Mouse (Mus musculus): ENCODE measurements around the gene Tspan32. TPM values are rescaled to one million over a fixed set of nuclear protein-coding genes. Genes with fewer than 3 reads are reported as not detected.

Tspan32 gene
- polyA plus RNA-seq, 1 experiment: 0.10 TPM

DNA sequence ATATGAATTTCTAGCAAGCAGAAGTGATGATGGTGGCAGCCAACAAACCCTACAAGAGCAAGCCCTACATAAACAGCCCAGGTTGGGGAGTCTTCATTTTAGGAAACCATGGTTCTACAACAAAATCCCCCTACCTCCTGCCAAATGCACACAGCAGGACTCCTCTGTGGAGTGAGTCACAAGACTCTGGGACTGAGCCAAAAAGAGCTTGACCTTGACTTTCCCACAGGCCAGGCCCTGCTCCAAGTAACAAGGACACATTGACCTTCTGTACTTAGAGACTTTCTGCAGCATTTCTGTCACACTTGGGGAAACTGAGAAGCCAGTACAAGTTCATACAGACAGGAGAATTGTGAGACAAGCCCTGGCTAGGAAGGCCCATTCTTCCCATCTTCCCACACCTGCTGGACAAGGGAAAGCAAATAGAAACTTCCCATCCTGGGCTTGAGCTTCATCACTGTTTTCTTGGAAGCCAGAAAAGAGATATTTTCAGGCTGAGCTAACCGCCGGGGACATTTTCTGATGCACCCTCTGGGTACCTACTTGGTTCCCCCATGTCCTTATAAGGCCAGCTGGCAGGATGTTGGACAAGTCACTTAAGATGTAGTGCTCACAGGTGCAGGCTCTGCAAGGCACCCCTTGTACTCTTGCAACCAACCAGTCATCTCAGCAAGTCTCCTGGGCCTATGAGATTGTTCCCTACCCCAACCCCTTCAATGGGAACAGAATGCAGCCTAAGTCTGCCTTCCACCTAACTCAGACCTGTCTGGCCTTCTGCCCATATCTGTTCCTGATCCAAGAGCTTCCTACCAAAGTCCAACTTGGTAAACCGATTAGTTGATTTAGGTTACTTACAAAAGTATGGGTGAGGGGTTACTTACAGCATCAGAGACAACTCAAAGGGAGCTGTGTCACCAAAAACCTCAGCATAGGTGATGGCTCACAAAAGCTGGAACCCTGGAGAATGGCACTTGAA lies 45.3 kb downstream of the Tspan32 start:
- Histone ChIP-seq H3K4me3 (ENCODE audit: control insufficient read depth, low read depth, low read length) (no peak overlapping the region), H3K36me3 (ENCODE audit: control insufficient read depth, insufficient read depth, low read length) (no peaks in the 10 kb centered on the region), H3K4me1 (ENCODE audit: control insufficient read depth, insufficient read depth, low read length) (peaks cover 6% of the 10 kb centered on the region), H3K27ac (ENCODE audit: control insufficient read depth, insufficient read depth, low read depth, low read length) (no peak overlapping the region), H3K27me3 (ENCODE audit: control insufficient read depth, insufficient read depth, low read length) (no peaks in the 10 kb centered on the region)
- no peak for TF ChIP-seq POLR2A (IDR thresholded peaks at IDR 0.05; ENCODE audit: control insufficient read depth, low read depth, low read length)
- no peak for TF ChIP-seq CTCF (IDR thresholded peaks at IDR 0.05; ENCODE audit: control insufficient read depth, insufficient read depth, insufficient replicate concordance, low read depth, low read length)

DNA sequence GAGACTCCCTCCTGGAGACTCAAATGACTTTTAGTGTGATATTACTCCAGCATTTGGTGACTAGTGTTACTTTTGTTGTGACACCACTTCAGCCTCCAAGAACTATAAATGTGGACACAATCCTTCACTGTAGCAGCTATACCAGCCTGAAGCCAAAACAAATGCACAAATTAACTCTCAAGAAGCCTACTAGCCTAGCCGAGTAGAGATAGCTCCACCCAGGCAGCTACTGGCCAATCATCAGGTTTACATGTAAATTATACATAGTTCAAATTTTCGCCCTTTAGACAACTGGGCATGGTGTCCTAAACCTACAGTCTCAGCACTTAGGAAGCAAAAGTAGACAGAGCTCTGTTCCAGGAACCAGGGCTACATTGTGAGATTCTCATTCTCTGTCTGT lies 46.5 kb downstream of the Tspan32 start:
- H3K27ac ChIP-seq (ENCODE audit: control insufficient read depth, insufficient read depth, low read depth, low read length): no peak overlapping the region
- TF ChIP-seq CTCF (IDR thresholded peaks at IDR 0.05; ENCODE audit: control insufficient read depth, insufficient read depth, insufficient replicate concordance, low read depth, low read length) (no peak), POLR2A (IDR thresholded peaks at IDR 0.05; ENCODE audit: control insufficient read depth, low read depth, low read length) (no peak)
- no peak overlapping the region for H3K4me3 ChIP-seq (ENCODE audit: control insufficient read depth, low read depth, low read length)
- H3K36me3 ChIP-seq (ENCODE audit: control insufficient read depth, insufficient read depth, low read length): no peaks in the 10 kb centered on the region
- peaks cover 13% of the 10 kb centered on the region for H3K4me1 ChIP-seq (ENCODE audit: control insufficient read depth, insufficient read depth, low read length)
- H3K27me3 ChIP-seq (ENCODE audit: control insufficient read depth, insufficient read depth, low read length): no peaks in the 10 kb centered on the region

DNA sequence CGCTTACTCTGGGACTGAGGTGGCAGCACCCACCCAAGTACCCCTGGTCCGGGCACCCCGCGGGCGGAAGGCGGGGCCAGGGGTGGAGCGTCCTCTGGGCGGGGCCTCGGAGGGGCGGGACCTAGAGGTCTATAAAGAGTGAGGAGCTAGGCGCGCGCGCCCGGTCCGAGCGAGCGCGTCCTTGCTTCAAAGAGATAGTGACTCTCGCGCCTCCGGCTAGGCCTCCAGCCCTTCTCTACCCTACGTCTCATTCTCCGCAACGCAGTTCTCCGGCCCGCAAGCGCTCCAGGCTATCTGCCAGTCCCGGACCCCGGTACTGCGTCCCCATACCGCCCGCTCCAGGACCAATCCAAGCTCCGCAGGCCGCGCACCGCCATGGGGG lies 47.8 kb downstream of the Tspan32 start, which contains the start of gene Cd81:
Cd81 (plus strand) TSS at position 114 of the 382 bp plus-strand sequence.
- TF ChIP-seq CTCF (IDR thresholded peaks at IDR 0.05; ENCODE audit: control insufficient read depth, insufficient read depth, insufficient replicate concordance, low read depth, low read length) (no peak), POLR2A (IDR thresholded peaks at IDR 0.05; ENCODE audit: control insufficient read depth, low read depth, low read length) (peak; percentile 89)
- H3K4me3 ChIP-seq (ENCODE audit: control insufficient read depth, low read depth, low read length): peak within 1 kb of the TSS; percentile 85
- H3K27ac ChIP-seq (ENCODE audit: control insufficient read depth, insufficient read depth, low read depth, low read length): peak within 1 kb of the TSS; percentile 71
- no peaks in the 10 kb centered on the region for H3K27me3 ChIP-seq (ENCODE audit: control insufficient read depth, insufficient read depth, low read length)
- peaks cover 21% of the 10 kb centered on the region for H3K4me1 ChIP-seq (ENCODE audit: control insufficient read depth, insufficient read depth, low read length)
- H3K36me3 ChIP-seq (ENCODE audit: control insufficient read depth, insufficient read depth, low read length): no peaks in the 10 kb centered on the region

DNA sequence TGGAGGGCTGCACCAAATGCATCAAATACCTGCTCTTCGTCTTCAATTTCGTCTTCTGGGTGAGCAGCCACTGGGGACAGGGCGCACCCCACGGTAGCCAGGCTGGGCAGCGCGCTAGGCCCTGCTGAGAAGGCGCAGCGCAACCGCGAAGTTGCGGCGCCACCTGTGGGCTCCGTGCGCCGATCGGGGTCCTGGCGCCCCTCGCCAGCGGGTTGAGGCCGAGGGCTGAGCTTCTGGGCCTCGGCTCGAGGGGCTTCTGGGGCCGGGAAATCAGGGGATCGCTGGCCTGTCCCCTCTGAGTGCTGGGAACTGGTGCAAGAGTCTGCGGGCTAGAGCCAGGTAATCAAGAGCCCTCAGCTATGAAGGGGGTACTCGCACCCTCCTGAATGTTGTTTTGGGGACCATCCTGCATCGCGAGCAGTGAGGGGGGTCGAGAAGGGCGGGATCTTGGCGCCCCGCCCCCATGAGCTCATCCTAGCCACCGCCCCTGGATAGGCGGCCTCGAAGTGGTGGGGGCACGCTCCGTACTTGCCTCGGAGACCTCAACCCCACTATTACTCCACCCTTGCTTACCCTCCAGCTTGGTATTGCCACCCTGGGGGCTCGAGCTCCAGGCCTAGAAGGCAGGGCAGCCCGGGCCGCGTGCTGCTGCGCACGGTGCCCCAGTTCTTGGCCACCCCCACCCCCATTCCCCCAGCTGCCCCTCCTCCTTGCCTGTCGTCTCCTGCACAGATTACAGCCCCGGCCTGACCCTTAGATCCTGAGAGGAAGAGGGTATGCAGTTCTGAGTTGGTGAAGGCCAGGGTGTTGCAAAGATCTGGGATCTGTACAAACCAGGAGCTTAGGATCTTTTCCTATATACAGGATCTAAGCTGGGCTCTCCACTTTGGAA lies 48.4 kb downstream of the Tspan32 start:
- peak overlapping the region; percentile 71 for H3K27ac ChIP-seq (ENCODE audit: control insufficient read depth, insufficient read depth, low read depth, low read length)

GRCm38 (mm10) chr7:143053961-143054611 lies 49.2 kb downstream of the Tspan32 start:
- peak overlapping the region; percentile 85 for H3K4me3 ChIP-seq (ENCODE audit: control insufficient read depth, low read depth, low read length)
- no peak for TF ChIP-seq POLR2A (IDR thresholded peaks at IDR 0.05; ENCODE audit: control insufficient read depth, low read depth, low read length)
- TF ChIP-seq CTCF (IDR thresholded peaks at IDR 0.05; ENCODE audit: control insufficient read depth, insufficient read depth, insufficient replicate concordance, low read depth, low read length): no peak
- no peaks in the 10 kb centered on the region for H3K27me3 ChIP-seq (ENCODE audit: control insufficient read depth, insufficient read depth, low read length)
- H3K27ac ChIP-seq (ENCODE audit: control insufficient read depth, insufficient read depth, low read depth, low read length): no peak overlapping the region
- peaks cover 26% of the 10 kb centered on the region for H3K4me1 ChIP-seq (ENCODE audit: control insufficient read depth, insufficient read depth, low read length)
- no peaks in the 10 kb centered on the region for H3K36me3 ChIP-seq (ENCODE audit: control insufficient read depth, insufficient read depth, low read length)

More for the DNA sequence above, 48.4 kb downstream of the Tspan32 start:
- no peaks in the 10 kb centered on the region for H3K36me3 ChIP-seq (ENCODE audit: control insufficient read depth, insufficient read depth, low read length)
- H3K4me1 ChIP-seq (ENCODE audit: control insufficient read depth, insufficient read depth, low read length): peaks cover 26% of the 10 kb centered on the region
- H3K4me3 ChIP-seq (ENCODE audit: control insufficient read depth, low read depth, low read length): peak overlapping the region; percentile 85
- H3K27me3 ChIP-seq (ENCODE audit: control insufficient read depth, insufficient read depth, low read length): no peaks in the 10 kb centered on the region
- TF ChIP-seq POLR2A (IDR thresholded peaks at IDR 0.05; ENCODE audit: control insufficient read depth, low read depth, low read length): no peak
- TF ChIP-seq CTCF (IDR thresholded peaks at IDR 0.05; ENCODE audit: control insufficient read depth, insufficient read depth, insufficient replicate concordance, low read depth, low read length): no peak

GRCm38 (mm10) chr7:143054612-143054965 lies 49.7 kb downstream of the Tspan32 start:
- Histone ChIP-seq H3K27ac (ENCODE audit: control insufficient read depth, insufficient read depth, low read depth, low read length) (no peak overlapping the region), H3K4me1 (ENCODE audit: control insufficient read depth, insufficient read depth, low read length) (peaks cover 26% of the 10 kb centered on the region), H3K36me3 (ENCODE audit: control insufficient read depth, insufficient read depth, low read length) (no peaks in the 10 kb centered on the region), H3K4me3 (ENCODE audit: control insufficient read depth, low read depth, low read length) (peak overlapping the region; percentile 85), H3K27me3 (ENCODE audit: control insufficient read depth, insufficient read depth, low read length) (no peaks in the 10 kb centered on the region)
- TF ChIP-seq CTCF (IDR thresholded peaks at IDR 0.05; ENCODE audit: control insufficient read depth, insufficient read depth, insufficient replicate concordance, low read depth, low read length) (no peak), POLR2A (IDR thresholded peaks at IDR 0.05; ENCODE audit: control insufficient read depth, low read depth, low read length) (no peak)

Measured in testis, adult 2 months (tissue).